Mouse (Mus musculus): ENCODE data around the gene Tshz2. TPM values are rescaled to one million over a fixed set of nuclear protein-coding genes. Genes with fewer than 3 reads are reported as not detected.

The Tshz2 gene
- polyA plus RNA-seq, 1 experiment from 2014 or later: 12.0 TPM

DNA sequence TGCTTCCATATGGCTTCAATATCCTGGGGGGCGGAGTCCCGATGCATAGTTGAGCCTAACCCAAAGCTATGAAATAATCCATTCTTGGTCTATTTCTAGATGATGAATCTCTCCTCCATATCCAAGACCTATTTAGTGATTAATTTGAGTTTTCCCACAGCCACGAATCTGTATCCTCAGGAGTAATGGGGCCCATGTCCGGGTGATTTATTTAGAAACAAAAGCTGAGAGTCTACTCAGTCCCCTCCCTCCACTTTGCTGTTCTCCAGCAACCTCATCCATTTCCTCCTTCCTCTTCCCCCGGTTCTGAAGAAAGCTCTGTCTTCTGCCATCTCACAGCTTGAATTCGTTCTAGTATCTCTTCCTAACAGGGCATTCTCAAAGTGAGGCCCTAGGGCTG lies 125.3 kb downstream of the Tshz2 start:
- no peaks in the 10 kb centered on the region for H3K9me3 ChIP-seq (ENCODE audit: control insufficient read depth, low read length)
- no peak overlapping the region for H3K27ac ChIP-seq (ENCODE audit: low read length)
- no peaks in the 10 kb centered on the region for H3K27me3 ChIP-seq (replicated peaks; ENCODE audit: control insufficient read depth, insufficient read depth, low read length)
- no peak overlapping the region for H3K4me3 ChIP-seq (replicated peaks; ENCODE audit: low read length)
- H3K36me3 ChIP-seq (ENCODE audit: control insufficient read depth, insufficient read depth): no peaks in the 10 kb centered on the region
- H3K4me1 ChIP-seq (replicated peaks; ENCODE audit: control insufficient read depth, insufficient read depth, low read length): no peaks in the 10 kb centered on the region; the same call in 1 of the 2 replicates
- no peak for ATAC-seq
- WGBS: 80% methylated on average over 6 of the region's 6 CpGs
- no peak overlapping the region for H3K4me2 ChIP-seq (ENCODE audit: low read length)
- H3K9ac ChIP-seq (replicated peaks; ENCODE audit: low read depth, low read length): no peak overlapping the region

DNA sequence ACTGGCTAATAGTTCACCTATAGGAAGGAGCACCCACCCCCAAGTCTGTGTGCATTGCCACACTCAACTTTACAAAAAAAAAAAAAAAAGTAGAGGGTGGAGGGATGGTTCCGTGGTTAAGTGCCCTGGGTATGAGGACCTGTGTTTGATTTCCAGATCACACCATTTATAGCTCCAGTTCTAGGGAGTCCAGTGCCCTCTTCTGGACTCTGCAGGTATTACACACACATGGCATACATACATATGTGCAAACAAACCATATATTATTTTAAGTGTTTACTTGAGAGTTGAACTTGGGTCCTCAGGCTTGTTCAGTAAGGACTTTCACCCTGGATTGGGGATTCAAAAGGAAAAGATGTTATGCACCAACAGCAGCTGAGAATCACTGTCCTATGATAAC lies 127.3 kb downstream of the Tshz2 start:
- no peaks in the 10 kb centered on the region for H3K9me3 ChIP-seq (ENCODE audit: control insufficient read depth, low read length)
- no peak overlapping the region for H3K4me2 ChIP-seq (ENCODE audit: low read length)
- no peaks in the 10 kb centered on the region; the same call in 1 of the 2 replicates for H3K4me1 ChIP-seq (replicated peaks; ENCODE audit: control insufficient read depth, insufficient read depth, low read length)
- no peak overlapping the region for H3K9ac ChIP-seq (replicated peaks; ENCODE audit: low read depth, low read length)
- 96% methylated on average over 1 of the region's 1 CpGs for WGBS
- no peak for ATAC-seq
- H3K27me3 ChIP-seq (replicated peaks; ENCODE audit: control insufficient read depth, insufficient read depth, low read length): no peaks in the 10 kb centered on the region
- H3K36me3 ChIP-seq (ENCODE audit: control insufficient read depth, insufficient read depth): no peaks in the 10 kb centered on the region
- no peak overlapping the region for H3K4me3 ChIP-seq (replicated peaks; ENCODE audit: low read length)
- no peak overlapping the region for H3K27ac ChIP-seq (ENCODE audit: low read length)

DNA sequence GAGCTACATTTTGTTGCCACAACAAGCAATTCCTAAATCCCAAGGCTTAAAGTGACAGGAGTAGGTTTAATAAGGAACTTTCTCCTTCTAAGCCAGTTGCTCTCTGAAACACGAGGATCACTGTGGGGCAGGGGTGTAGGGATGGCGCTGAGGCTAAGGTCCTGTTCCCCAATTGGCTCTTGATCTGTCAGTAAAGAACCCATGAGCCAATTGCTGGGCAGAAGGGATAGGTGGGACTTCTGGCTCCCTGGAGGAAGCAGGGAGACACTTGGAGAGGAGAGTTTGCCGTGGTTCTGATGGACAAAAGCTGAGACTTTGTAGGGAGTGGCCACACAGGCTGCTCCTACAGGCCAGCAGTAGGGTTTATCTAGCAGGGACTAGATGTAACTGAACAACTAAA lies 128.9 kb downstream of the Tshz2 start:
- Histone ChIP-seq H3K36me3 (ENCODE audit: control insufficient read depth, insufficient read depth) (no peaks in the 10 kb centered on the region), H3K9ac (replicated peaks; ENCODE audit: low read depth, low read length) (no peak overlapping the region), H3K4me2 (ENCODE audit: low read length) (no peak overlapping the region), H3K27ac (ENCODE audit: low read length) (no peak overlapping the region), H3K9me3 (ENCODE audit: control insufficient read depth, low read length) (no peaks in the 10 kb centered on the region), H3K4me3 (replicated peaks; ENCODE audit: low read length) (no peak overlapping the region), H3K4me1 (replicated peaks; ENCODE audit: control insufficient read depth, insufficient read depth, low read length) (no peaks in the 10 kb centered on the region), H3K27me3 (replicated peaks; ENCODE audit: control insufficient read depth, insufficient read depth, low read length) (no peaks in the 10 kb centered on the region)
- ATAC-seq: no peak
- 49% methylated on average over 3 of the region's 3 CpGs for WGBS

DNA sequence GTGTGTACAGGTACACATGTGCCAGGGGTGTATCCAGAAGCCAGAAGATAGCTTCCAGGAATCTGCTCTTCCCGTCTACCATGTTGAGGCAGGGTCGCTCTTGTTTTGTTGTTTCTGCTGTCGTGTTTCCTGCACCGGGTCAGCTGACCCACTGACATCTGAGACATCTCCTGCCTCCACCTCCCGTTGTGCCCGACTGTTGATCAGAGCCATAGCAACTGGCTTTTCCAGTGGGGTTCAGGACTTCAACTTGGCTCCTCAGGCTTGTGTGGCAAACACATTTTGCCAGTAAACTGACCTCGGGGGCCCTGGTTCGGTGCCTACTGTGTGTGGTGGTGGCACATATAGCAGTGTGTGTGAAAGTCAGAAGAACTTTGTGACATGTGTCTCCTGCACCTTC lies 129.5 kb downstream of the Tshz2 start:
- Histone ChIP-seq H3K36me3 (ENCODE audit: control insufficient read depth, insufficient read depth) (no peaks in the 10 kb centered on the region), H3K27me3 (replicated peaks; ENCODE audit: control insufficient read depth, insufficient read depth, low read length) (no peaks in the 10 kb centered on the region), H3K9ac (replicated peaks; ENCODE audit: low read depth, low read length) (no peak overlapping the region), H3K4me2 (ENCODE audit: low read length) (no peak overlapping the region), H3K9me3 (ENCODE audit: control insufficient read depth, low read length) (no peaks in the 10 kb centered on the region), H3K27ac (ENCODE audit: low read length) (no peak overlapping the region), H3K4me1 (replicated peaks; ENCODE audit: control insufficient read depth, insufficient read depth, low read length) (no peaks in the 10 kb centered on the region), H3K4me3 (replicated peaks; ENCODE audit: low read length) (no peak overlapping the region)
- ATAC-seq: no peak
- 85% methylated on average over 8 of the region's 8 CpGs for WGBS

DNA sequence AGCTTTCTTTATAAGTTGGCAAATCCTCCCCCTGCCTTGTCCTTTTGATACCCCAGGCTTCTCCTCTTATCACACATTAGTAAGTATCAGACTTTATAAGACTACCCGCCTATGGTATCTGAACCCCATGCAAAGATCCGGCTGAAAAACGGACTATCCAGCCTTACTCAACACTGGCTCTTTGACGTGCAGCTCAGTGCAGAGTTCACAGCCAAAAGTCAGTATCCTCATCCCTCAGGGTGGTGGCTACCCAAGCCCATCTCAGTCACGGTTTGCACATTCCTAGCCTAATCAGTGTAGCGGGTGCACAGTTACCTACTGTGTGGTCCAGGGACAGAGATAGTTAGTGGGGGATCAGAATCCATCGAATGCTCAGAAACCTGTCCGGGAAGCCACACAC lies 130.9 kb downstream of the Tshz2 start:
- Histone ChIP-seq H3K9me3 (ENCODE audit: control insufficient read depth, low read length) (no peaks in the 10 kb centered on the region), H3K4me2 (ENCODE audit: low read length) (no peak overlapping the region), H3K27ac (ENCODE audit: low read length) (no peak overlapping the region), H3K9ac (replicated peaks; ENCODE audit: low read depth, low read length) (no peak overlapping the region), H3K36me3 (ENCODE audit: control insufficient read depth, insufficient read depth) (no peaks in the 10 kb centered on the region), H3K4me1 (replicated peaks; ENCODE audit: control insufficient read depth, insufficient read depth, low read length) (no peaks in the 10 kb centered on the region), H3K4me3 (replicated peaks; ENCODE audit: low read length) (no peak overlapping the region), H3K27me3 (replicated peaks; ENCODE audit: control insufficient read depth, insufficient read depth, low read length) (no peaks in the 10 kb centered on the region)
- no peak for ATAC-seq
- WGBS: 90% methylated on average over 8 of the region's 8 CpGs

DNA sequence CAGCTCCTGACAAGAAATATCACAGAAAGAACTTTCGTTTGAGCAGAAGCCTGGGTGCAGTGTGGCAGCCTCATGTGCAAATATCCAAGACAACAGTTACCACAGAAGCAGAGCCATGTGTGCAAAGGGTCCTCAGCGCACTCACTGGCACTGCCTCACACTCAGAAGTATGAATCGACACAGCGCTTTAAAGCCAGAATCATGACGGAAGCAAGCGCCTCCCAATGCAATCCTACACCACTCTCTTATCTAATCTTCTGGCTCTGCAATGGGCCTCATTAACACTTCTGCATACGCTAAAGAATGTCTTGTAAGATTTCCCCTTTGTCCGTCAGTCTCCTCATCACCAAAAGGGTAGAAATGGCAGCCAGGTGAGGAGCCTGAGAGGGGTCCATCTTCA lies 133.4 kb downstream of the Tshz2 start:
- Histone ChIP-seq H3K9me3 (ENCODE audit: control insufficient read depth, low read length) (no peaks in the 10 kb centered on the region), H3K4me3 (replicated peaks; ENCODE audit: low read length) (no peak overlapping the region), H3K9ac (replicated peaks; ENCODE audit: low read depth, low read length) (no peak overlapping the region), H3K4me2 (ENCODE audit: low read length) (no peak overlapping the region), H3K4me1 (replicated peaks; ENCODE audit: control insufficient read depth, insufficient read depth, low read length) (no peaks in the 10 kb centered on the region), H3K27ac (ENCODE audit: low read length) (no peak overlapping the region), H3K36me3 (ENCODE audit: control insufficient read depth, insufficient read depth) (no peaks in the 10 kb centered on the region), H3K27me3 (replicated peaks; ENCODE audit: control insufficient read depth, insufficient read depth, low read length) (no peaks in the 10 kb centered on the region)
- no peak for ATAC-seq
- 77% methylated on average over 8 of the region's 8 CpGs for WGBS

DNA sequence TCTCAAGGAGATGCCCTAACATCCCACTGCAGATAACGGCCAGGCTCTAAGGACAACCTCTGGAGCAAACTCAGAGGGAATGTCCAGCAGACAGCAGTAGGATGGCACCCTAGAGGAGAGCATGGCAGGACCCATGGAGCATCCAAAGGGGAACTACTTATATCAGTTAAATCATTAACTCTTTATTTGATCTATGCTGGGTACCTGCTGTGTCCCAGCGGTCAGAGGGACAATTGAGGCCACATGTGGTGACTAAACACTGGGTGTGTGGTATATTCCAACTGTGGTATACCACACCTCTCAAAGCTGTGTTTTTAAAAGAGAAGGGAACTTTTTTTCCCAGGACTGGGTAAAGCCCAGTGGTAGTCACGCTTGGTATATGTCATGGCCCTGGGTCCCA lies 134.5 kb downstream of the Tshz2 start:
- Histone ChIP-seq H3K36me3 (ENCODE audit: control insufficient read depth, insufficient read depth) (no peaks in the 10 kb centered on the region), H3K27ac (ENCODE audit: low read length) (no peak overlapping the region), H3K4me2 (ENCODE audit: low read length) (no peak overlapping the region), H3K4me1 (replicated peaks; ENCODE audit: control insufficient read depth, insufficient read depth, low read length) (no peaks in the 10 kb centered on the region), H3K9me3 (ENCODE audit: control insufficient read depth, low read length) (no peaks in the 10 kb centered on the region), H3K4me3 (replicated peaks; ENCODE audit: low read length) (no peak overlapping the region), H3K9ac (replicated peaks; ENCODE audit: low read depth, low read length) (no peak overlapping the region), H3K27me3 (replicated peaks; ENCODE audit: control insufficient read depth, insufficient read depth, low read length) (no peaks in the 10 kb centered on the region)
- no peak for ATAC-seq
- WGBS: 75% methylated on average over 3 of the region's 3 CpGs

DNA sequence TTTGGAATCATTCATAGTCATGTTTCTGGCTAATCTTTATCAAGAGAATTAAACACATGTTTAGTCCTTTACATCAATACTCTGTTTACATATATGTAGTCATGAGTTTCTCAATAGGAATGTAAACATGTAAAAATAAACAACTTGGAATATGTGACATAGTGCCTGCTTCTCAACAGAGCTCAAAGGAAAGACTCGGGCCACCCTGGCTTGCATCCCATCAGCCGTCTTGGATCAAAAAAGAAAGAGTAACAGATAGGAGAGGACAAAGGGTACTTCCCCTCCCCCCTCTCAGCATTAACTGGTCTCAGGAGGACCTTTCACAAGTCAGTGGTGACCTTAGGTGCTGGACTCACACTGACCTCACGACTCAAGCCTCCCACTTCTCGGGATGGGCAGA lies 142.3 kb downstream of the Tshz2 start:
- Histone ChIP-seq H3K4me1 (replicated peaks; ENCODE audit: control insufficient read depth, insufficient read depth, low read length) (no peaks in the 10 kb centered on the region), H3K36me3 (ENCODE audit: control insufficient read depth, insufficient read depth) (no peaks in the 10 kb centered on the region), H3K9me3 (ENCODE audit: control insufficient read depth, low read length) (no peaks in the 10 kb centered on the region), H3K4me3 (replicated peaks; ENCODE audit: low read length) (no peak overlapping the region), H3K9ac (replicated peaks; ENCODE audit: low read depth, low read length) (no peak overlapping the region), H3K4me2 (ENCODE audit: low read length) (no peak overlapping the region), H3K27me3 (replicated peaks; ENCODE audit: control insufficient read depth, insufficient read depth, low read length) (no peaks in the 10 kb centered on the region), H3K27ac (ENCODE audit: low read length) (no peak overlapping the region)
- no peak for ATAC-seq
- 56% methylated on average over 4 of the region's 4 CpGs for WGBS

DNA sequence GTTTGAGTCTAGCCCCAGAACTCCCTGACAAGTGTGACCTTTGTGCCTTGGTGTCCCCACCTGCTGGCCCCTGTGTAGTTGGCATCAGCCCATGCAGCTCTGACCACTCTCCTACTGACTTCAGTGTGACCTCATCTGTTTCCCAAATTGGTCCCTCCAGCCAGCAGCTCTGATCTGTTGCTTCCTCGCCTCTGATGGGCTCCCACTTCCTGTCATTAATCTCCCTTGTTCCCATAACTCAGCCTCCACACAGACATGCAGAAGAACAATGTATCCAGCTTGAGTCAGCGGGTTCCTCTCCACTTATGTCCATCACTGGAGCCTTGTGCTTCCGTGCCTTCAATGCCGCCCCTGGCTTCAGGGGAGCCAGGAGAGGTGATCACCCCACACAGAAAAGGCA lies 144.4 kb downstream of the Tshz2 start:
- no peak for ATAC-seq
- no peaks in the 10 kb centered on the region for H3K36me3 ChIP-seq (ENCODE audit: control insufficient read depth, insufficient read depth)
- 74% methylated on average over 4 of the region's 4 CpGs for WGBS
- H3K9me3 ChIP-seq (ENCODE audit: control insufficient read depth, low read length): no peaks in the 10 kb centered on the region
- H3K27ac ChIP-seq (ENCODE audit: low read length): no peak overlapping the region
- H3K4me2 ChIP-seq (ENCODE audit: low read length): no peak overlapping the region
- H3K4me3 ChIP-seq (replicated peaks; ENCODE audit: low read length): no peak overlapping the region
- H3K9ac ChIP-seq (replicated peaks; ENCODE audit: low read depth, low read length): no peak overlapping the region
- H3K27me3 ChIP-seq (replicated peaks; ENCODE audit: control insufficient read depth, insufficient read depth, low read length): no peaks in the 10 kb centered on the region
- H3K4me1 ChIP-seq (replicated peaks; ENCODE audit: control insufficient read depth, insufficient read depth, low read length): no peaks in the 10 kb centered on the region

DNA sequence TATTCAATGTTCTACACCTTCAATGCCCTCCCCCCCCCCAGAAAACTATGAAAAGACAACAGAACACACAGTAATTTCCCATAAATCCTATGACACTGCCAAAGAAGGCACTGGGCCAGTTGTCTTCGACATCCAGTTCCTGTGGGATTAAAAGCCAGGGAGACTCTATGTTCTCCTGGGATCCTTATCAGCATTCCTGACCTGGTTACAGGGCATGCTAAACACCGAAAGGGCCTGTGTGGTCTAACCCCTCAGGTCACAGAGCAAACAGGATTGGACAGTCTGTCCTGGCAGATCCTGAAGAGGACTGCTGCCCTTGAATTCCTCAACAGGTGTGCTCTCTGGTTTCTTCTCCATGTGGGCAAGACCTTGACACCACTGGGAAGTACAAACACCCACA lies 145.0 kb downstream of the Tshz2 start:
- 94% methylated on average over 2 of the region's 2 CpGs for WGBS
- Histone ChIP-seq H3K27ac (ENCODE audit: low read length) (no peak overlapping the region), H3K4me1 (replicated peaks; ENCODE audit: control insufficient read depth, insufficient read depth, low read length) (no peaks in the 10 kb centered on the region), H3K9me3 (ENCODE audit: control insufficient read depth, low read length) (no peaks in the 10 kb centered on the region), H3K27me3 (replicated peaks; ENCODE audit: control insufficient read depth, insufficient read depth, low read length) (no peaks in the 10 kb centered on the region), H3K4me2 (ENCODE audit: low read length) (no peak overlapping the region), H3K4me3 (replicated peaks; ENCODE audit: low read length) (no peak overlapping the region), H3K36me3 (ENCODE audit: control insufficient read depth, insufficient read depth) (no peaks in the 10 kb centered on the region), H3K9ac (replicated peaks; ENCODE audit: low read depth, low read length) (no peak overlapping the region)
- no peak for ATAC-seq
